Mouse (Mus musculus): Measurements from ENCODE around the gene Kcnk1. TPM values are rescaled to one million over a fixed set of nuclear protein-coding genes. Genes with fewer than 3 reads are reported as not detected.
A peak's percentile ranks its signal among the peaks of the same experiment; 100 is the strongest.

Gene Kcnk1
- polyA plus RNA-seq, 1 experiment from 2014 or later, result 21.4 TPM

DNA sequence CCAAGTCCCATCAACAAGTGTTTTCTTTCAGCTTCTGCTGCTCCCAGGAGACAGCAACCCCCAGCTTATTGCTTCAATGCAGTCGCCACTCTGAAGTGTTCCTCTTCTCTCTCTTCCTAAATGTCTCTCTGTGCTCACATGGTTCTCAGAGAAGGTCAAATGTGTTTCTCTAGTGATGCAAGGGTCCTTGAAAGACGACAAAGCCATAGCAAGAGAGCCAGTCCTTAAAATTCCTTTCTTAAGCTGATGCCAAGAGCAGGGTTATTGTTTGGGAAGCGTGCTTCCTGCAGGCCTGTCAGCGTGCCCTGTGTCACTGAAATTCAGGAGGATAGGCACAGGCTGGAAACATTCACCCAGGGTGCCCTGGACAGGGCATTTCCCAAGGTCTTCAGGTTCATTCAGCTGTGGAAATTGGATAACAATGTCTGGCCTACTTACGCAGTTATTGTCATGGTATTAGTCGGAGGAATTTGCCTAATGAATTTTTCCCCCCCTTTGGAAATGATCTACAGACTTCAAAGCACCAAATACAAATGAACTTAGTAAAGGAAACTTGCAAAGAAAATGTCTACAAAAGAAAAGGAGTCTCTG lies 7.9 kb upstream of the Kcnk1 start:
- H3K36me3 ChIP-seq (ENCODE audit: control insufficient read depth, insufficient read depth, low read length), result no peaks in the 10 kb centered on the region
- H3K9ac ChIP-seq (ENCODE audit: low read depth, low read length), result no peak overlapping the region
- H3K27me3 ChIP-seq (ENCODE audit: control insufficient read depth, insufficient read depth, low read depth, low read length), result peaks cover under 1% of the 10 kb centered on the region; the same call in 1 of the 2 replicates
- peaks cover 5% of the 10 kb centered on the region for H3K4me1 ChIP-seq (ENCODE audit: control insufficient read depth, insufficient read depth, low read length)
- WGBS, result 17% methylated on average over 6 of the region's 6 CpGs
- no peak for ATAC-seq
- no peak overlapping the region for H3K4me2 ChIP-seq (ENCODE audit: low read length)
- H3K9me3 ChIP-seq (replicated peaks; ENCODE audit: control insufficient read depth, low read length, poor library complexity, severe bottlenecking), result no peaks in the 10 kb centered on the region
- 0 out of 2 replicates have a peak overlapping the region, but pooled peaks have one; percentile 11 for H3K27ac ChIP-seq (ENCODE audit: low read length)
- H3K4me3 ChIP-seq (ENCODE audit: low read depth, low read length), result no peak overlapping the region

DNA sequence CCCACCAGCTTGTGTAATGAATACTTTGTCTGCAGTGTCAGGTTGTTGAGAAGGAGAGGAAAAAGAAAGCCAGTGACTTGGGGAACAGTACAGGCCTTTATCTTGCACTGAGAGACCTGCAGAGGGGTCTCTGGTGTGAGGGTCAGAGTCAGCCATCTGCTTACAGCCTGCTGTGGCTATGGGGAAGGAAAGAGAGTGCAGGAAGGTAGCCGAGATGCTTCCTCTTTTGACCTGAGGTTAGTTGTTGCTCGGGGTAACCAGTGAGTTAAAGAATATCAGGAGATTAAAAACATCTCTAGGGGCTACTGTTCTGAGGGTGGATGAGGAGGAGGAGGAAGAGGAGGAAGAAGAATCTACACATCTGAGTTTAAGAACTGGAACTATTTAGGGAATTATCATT lies 7.0 kb upstream of the Kcnk1 start:
- WGBS, result 36% methylated on average over 2 of the region's 2 CpGs
- H3K36me3 ChIP-seq (ENCODE audit: control insufficient read depth, insufficient read depth, low read length), result no peaks in the 10 kb centered on the region
- H3K9me3 ChIP-seq (replicated peaks; ENCODE audit: control insufficient read depth, low read length, poor library complexity, severe bottlenecking), result no peaks in the 10 kb centered on the region
- H3K4me2 ChIP-seq (ENCODE audit: low read length), result no peak overlapping the region
- H3K4me1 ChIP-seq (ENCODE audit: control insufficient read depth, insufficient read depth, low read length), result peaks cover 5% of the 10 kb centered on the region
- no peak overlapping the region for H3K9ac ChIP-seq (ENCODE audit: low read depth, low read length)
- ATAC-seq, result no peak
- no peak overlapping the region for H3K4me3 ChIP-seq (ENCODE audit: low read depth, low read length)
- no peak overlapping the region for H3K27ac ChIP-seq (ENCODE audit: low read length)
- H3K27me3 ChIP-seq (ENCODE audit: control insufficient read depth, insufficient read depth, low read depth, low read length), result peaks cover 7% of the 10 kb centered on the region; the same call in 1 of the 2 replicates

DNA sequence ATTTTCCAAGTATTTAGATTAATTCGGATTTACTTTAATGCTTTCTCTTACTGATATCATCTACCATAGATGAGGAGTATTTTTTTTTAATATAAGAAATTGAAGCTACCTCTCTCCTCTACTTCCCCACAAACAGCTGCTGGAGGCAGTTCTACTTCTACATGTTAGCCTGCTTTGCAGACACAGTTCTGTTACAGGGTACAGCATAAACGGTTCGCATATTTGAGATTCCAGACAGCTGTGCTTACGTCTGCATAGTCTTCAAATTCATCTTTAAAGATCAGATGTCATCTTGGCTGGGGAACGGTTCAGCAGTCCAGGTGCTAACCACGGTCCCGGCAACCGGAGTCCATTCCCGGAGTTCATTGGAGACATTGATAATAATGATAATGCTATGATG lies 1.3 kb upstream of the Kcnk1 start:
- no peak overlapping the region for H3K27ac ChIP-seq (ENCODE audit: low read length)
- WGBS, result 83% methylated on average over 9 of the region's 9 CpGs
- no peaks in the 10 kb centered on the region for H3K9me3 ChIP-seq (replicated peaks; ENCODE audit: control insufficient read depth, low read length, poor library complexity, severe bottlenecking)
- no peak overlapping the region for H3K9ac ChIP-seq (ENCODE audit: low read depth, low read length)
- H3K4me1 ChIP-seq (ENCODE audit: control insufficient read depth, insufficient read depth, low read length), result peaks cover 21% of the 10 kb centered on the region
- peaks cover 9% of the 10 kb centered on the region; the same call in 1 of the 2 replicates for H3K27me3 ChIP-seq (ENCODE audit: control insufficient read depth, insufficient read depth, low read depth, low read length)
- H3K36me3 ChIP-seq (ENCODE audit: control insufficient read depth, insufficient read depth, low read length), result no peaks in the 10 kb centered on the region
- H3K4me3 ChIP-seq (ENCODE audit: low read depth, low read length), result no peak overlapping the region
- ATAC-seq, result no peak
- no peak overlapping the region for H3K4me2 ChIP-seq (ENCODE audit: low read length)

- H3K4me2 ChIP-seq (ENCODE audit: low read length), result peak overlapping the region; percentile 79
- peak overlapping the region; percentile 86 for H3K27ac ChIP-seq (ENCODE audit: low read length)
- H3K27me3 ChIP-seq (ENCODE audit: control insufficient read depth, insufficient read depth, low read depth, low read length), result peaks cover 9% of the 10 kb centered on the region; the same call in 1 of the 2 replicates
- 16% methylated on average over 14 of the region's 14 CpGs for WGBS
- no peaks in the 10 kb centered on the region for H3K9me3 ChIP-seq (replicated peaks; ENCODE audit: control insufficient read depth, low read length, poor library complexity, severe bottlenecking)
- peak overlapping the region; percentile 73 for H3K4me3 ChIP-seq (ENCODE audit: low read depth, low read length)
- no peaks in the 10 kb centered on the region for H3K36me3 ChIP-seq (ENCODE audit: control insufficient read depth, insufficient read depth, low read length)
- peaks cover 21% of the 10 kb centered on the region for H3K4me1 ChIP-seq (ENCODE audit: control insufficient read depth, insufficient read depth, low read length)
- 0 out of 2 replicates have a peak, but pooled peaks have one; percentile 19 for ATAC-seq
- H3K9ac ChIP-seq (ENCODE audit: low read depth, low read length), result peak overlapping the region; percentile 81
Measured at GRCm38 (mm10) chr8:125996031-125996839, 1.3 kb downstream of the Kcnk1 start.

DNA sequence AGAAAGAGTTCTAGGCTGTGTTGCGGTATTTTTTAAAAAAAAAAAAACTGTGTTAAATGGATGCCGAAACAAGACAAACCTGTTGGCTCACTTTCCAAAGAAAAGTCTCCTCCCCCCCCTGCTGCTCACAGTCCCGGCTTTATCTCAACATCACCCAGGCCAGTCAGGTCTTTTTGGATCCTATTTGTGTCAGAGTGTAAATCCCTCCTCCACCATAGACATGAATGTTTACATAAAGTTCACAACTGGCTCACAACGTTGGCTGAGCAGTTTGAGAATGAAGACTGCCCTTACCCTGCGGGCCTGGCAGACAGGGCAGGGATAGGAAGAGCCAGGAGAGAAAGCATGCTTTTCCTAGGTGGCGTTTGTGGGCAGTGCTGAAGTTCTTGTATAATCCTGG lies 2.0 kb downstream of the Kcnk1 start:
- Histone ChIP-seq H3K4me2 (ENCODE audit: low read length) (peak overlapping the region; percentile 79), H3K27me3 (ENCODE audit: control insufficient read depth, insufficient read depth, low read depth, low read length) (peaks cover 9% of the 10 kb centered on the region; the same call in 1 of the 2 replicates), H3K4me1 (ENCODE audit: control insufficient read depth, insufficient read depth, low read length) (peaks cover 21% of the 10 kb centered on the region), H3K4me3 (ENCODE audit: low read depth, low read length) (peak overlapping the region; percentile 73), H3K36me3 (ENCODE audit: control insufficient read depth, insufficient read depth, low read length) (no peaks in the 10 kb centered on the region), H3K9ac (ENCODE audit: low read depth, low read length) (no peak overlapping the region; the same call in 1 of the 2 replicates), H3K27ac (ENCODE audit: low read length) (no peak overlapping the region), H3K9me3 (replicated peaks; ENCODE audit: control insufficient read depth, low read length, poor library complexity, severe bottlenecking) (no peaks in the 10 kb centered on the region)
- 27% methylated on average over 6 of the region's 6 CpGs for WGBS
- ATAC-seq, result no peak

- 52% methylated on average over 5 of the region's 5 CpGs for WGBS
- no peak overlapping the region for H3K9ac ChIP-seq (ENCODE audit: low read depth, low read length)
Measured at GRCm38 (mm10) chr8:125997550-125997949, 2.6 kb downstream of the Kcnk1 start.

DNA sequence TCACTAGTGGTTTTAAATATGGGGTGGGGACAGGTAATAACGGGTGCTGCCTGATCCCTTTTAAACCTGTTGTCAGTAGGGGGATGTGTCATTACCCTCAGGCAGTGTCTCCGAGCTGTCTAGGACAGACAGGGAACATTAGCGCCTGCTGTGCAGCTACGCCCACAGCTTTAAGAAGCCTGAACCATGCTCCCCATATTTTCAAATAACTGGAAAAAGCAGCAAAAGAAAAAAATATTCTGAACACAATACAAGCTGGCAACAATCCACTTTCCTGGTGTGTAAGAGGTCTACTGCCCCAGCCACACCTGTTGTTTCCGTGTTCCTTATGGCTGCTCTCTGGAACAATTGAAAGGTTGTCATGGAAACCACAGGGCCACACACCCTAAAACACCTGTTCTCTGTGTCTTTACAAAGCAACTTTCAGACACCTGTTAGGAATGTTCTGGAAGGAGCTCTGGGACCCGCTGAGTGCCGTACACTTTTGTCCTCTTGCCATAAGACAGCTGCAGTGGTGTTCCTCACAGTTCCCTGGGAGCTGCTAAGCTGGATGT lies 4.9 kb downstream of the Kcnk1 start:
- H3K27ac ChIP-seq (ENCODE audit: low read length), result no peak overlapping the region
- no peak overlapping the region for H3K4me3 ChIP-seq (ENCODE audit: low read depth, low read length)
- 66% methylated on average over 7 of the region's 7 CpGs for WGBS
- no peak overlapping the region for H3K9ac ChIP-seq (ENCODE audit: low read depth, low read length)
- no peak for ATAC-seq
- H3K4me2 ChIP-seq (ENCODE audit: low read length), result no peak overlapping the region
- no peaks in the 10 kb centered on the region for H3K27me3 ChIP-seq (ENCODE audit: control insufficient read depth, insufficient read depth, low read depth, low read length)
- peaks cover 16% of the 10 kb centered on the region for H3K4me1 ChIP-seq (ENCODE audit: control insufficient read depth, insufficient read depth, low read length)
- no peaks in the 10 kb centered on the region for H3K9me3 ChIP-seq (replicated peaks; ENCODE audit: control insufficient read depth, low read length, poor library complexity, severe bottlenecking)
- H3K36me3 ChIP-seq (ENCODE audit: control insufficient read depth, insufficient read depth, low read length), result no peaks in the 10 kb centered on the region

More at GRCm38 (mm10) chr8:125997550-125997949, 2.6 kb downstream of the Kcnk1 start:
- H3K36me3 ChIP-seq (ENCODE audit: control insufficient read depth, insufficient read depth, low read length), result no peaks in the 10 kb centered on the region
- ATAC-seq, result no peak
- H3K4me2 ChIP-seq (ENCODE audit: low read length), result peak overlapping the region; percentile 79
- H3K4me1 ChIP-seq (ENCODE audit: control insufficient read depth, insufficient read depth, low read length), result peaks cover 21% of the 10 kb centered on the region
- H3K27me3 ChIP-seq (ENCODE audit: control insufficient read depth, insufficient read depth, low read depth, low read length), result peaks cover 7% of the 10 kb centered on the region; the same call in 1 of the 2 replicates
- H3K27ac ChIP-seq (ENCODE audit: low read length), result no peak overlapping the region
- H3K9me3 ChIP-seq (replicated peaks; ENCODE audit: control insufficient read depth, low read length, poor library complexity, severe bottlenecking), result no peaks in the 10 kb centered on the region
- H3K4me3 ChIP-seq (ENCODE audit: low read depth, low read length), result peak overlapping the region; percentile 73

- H3K36me3 ChIP-seq (ENCODE audit: control insufficient read depth, insufficient read depth, low read length), result no peaks in the 10 kb centered on the region
- 94% methylated on average over 6 of the region's 6 CpGs for WGBS
- no peak overlapping the region for H3K27ac ChIP-seq (ENCODE audit: low read length)
- H3K9me3 ChIP-seq (replicated peaks; ENCODE audit: control insufficient read depth, low read length, poor library complexity, severe bottlenecking), result no peaks in the 10 kb centered on the region
- ATAC-seq, result no peak
- H3K9ac ChIP-seq (ENCODE audit: low read depth, low read length), result no peak overlapping the region
- no peak overlapping the region for H3K4me3 ChIP-seq (ENCODE audit: low read depth, low read length)
- H3K4me1 ChIP-seq (ENCODE audit: control insufficient read depth, insufficient read depth, low read length), result no peaks in the 10 kb centered on the region
- H3K4me2 ChIP-seq (ENCODE audit: low read length), result no peak overlapping the region
- no peaks in the 10 kb centered on the region for H3K27me3 ChIP-seq (ENCODE audit: control insufficient read depth, insufficient read depth, low read depth, low read length)
Measured at GRCm38 (mm10) chr8:126003546-126003945, 8.6 kb downstream of the Kcnk1 start.

DNA sequence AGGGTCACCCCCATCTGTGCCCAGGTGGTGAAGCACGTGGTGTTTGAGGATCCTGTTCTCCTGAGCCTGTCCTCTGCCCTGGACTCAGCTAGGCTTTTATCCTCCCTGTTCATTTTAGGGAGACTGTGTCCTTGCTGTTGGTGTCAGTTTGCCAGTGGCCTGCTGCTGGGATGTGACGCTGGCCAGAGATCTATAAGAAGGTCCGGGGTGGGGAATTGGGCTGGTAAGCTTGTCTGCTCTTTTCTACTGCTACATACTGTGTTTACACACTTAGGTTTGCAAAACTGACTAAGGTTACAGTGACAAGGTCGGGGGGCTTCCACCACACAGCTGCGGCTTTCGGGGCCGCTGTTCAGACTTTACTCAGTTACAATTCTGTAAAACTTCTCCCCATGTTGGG lies 10.0 kb downstream of the Kcnk1 start:
- Histone ChIP-seq H3K4me1 (ENCODE audit: control insufficient read depth, insufficient read depth, low read length) (no peaks in the 10 kb centered on the region), H3K4me3 (ENCODE audit: low read depth, low read length) (no peak overlapping the region), H3K4me2 (ENCODE audit: low read length) (no peak overlapping the region), H3K9me3 (replicated peaks; ENCODE audit: control insufficient read depth, low read length, poor library complexity, severe bottlenecking) (no peaks in the 10 kb centered on the region), H3K27me3 (ENCODE audit: control insufficient read depth, insufficient read depth, low read depth, low read length) (no peaks in the 10 kb centered on the region), H3K36me3 (ENCODE audit: control insufficient read depth, insufficient read depth, low read length) (no peaks in the 10 kb centered on the region), H3K9ac (ENCODE audit: low read depth, low read length) (no peak overlapping the region), H3K27ac (ENCODE audit: low read length) (no peak overlapping the region)
- WGBS, result 82% methylated on average over 7 of the region's 7 CpGs
- no peak for ATAC-seq

Data from midbrain, embryonic 16.5 days (tissue).